Mouse (Mus musculus): ENCODE measurements around the gene Tmem139.
A peak's percentile ranks its signal among the peaks of the same experiment; 100 is the strongest.

The Tmem139 gene

DNA sequence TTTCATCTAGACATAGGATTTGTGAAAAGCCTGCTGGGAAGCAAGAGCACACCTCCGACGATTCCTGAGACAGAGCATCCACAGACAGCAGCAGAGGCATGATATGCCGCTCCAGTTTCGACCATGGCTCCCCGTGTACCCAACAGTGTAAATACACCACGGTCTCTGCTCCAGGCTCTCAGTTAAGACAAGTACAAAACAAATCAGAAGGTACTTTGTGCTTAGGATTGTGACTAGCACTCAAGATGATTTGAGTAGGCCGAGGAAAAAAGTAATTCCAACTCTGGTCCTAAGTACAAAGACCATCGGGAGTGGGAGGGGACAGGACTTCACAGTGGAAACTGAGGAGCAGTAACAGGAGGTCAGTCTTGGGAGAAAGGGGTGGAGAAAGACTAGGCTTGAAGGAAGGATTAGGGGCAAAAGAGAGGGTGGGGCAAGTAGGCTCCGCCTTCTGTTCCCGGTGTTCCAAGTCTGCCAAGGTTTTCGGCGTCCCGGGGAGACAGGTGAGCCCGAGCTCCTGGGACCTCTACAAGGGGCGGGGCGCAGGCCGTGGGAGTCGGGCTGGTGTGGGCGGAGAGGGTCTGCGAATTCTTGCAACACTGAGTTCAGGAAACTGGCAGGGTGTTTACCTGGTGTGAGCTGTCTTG, at the start of gene Tmem139:
Tmem139 (plus strand) TSS at position 447 of the 647 bp plus-strand sequence.
- no peak for ATAC-seq (ENCODE audit: insufficient number of reproducible peaks, low FRiP score, low TSS enrichment)

GRCm38 (mm10) chr6:42215028-42215427, 46.7 kb upstream of the Tmem139 start, which contains the start of gene Tas2r144:
Gene Tas2r144 (plus strand): TSS chr6:42215328.
- ATAC-seq (ENCODE audit: insufficient number of reproducible peaks, low FRiP score, low TSS enrichment), result no peak

GRCm38 (mm10) chr6:42222286-42222685, 39.5 kb upstream of the Tmem139 start:
- ATAC-seq (ENCODE audit: insufficient number of reproducible peaks, low FRiP score, low TSS enrichment), result 0 out of 2 replicates have a peak, but pooled peaks have one; percentile 31

- no peak for ATAC-seq (ENCODE audit: insufficient number of reproducible peaks, low FRiP score, low TSS enrichment)
Measured at GRCm38 (mm10) chr6:42225046-42225445, 36.7 kb upstream of the Tmem139 start.

- ATAC-seq (ENCODE audit: insufficient number of reproducible peaks, low FRiP score, low TSS enrichment), result peak; percentile 68
Measured at GRCm38 (mm10) chr6:42227240-42228101, 34.3 kb upstream of the Tmem139 start.

DNA sequence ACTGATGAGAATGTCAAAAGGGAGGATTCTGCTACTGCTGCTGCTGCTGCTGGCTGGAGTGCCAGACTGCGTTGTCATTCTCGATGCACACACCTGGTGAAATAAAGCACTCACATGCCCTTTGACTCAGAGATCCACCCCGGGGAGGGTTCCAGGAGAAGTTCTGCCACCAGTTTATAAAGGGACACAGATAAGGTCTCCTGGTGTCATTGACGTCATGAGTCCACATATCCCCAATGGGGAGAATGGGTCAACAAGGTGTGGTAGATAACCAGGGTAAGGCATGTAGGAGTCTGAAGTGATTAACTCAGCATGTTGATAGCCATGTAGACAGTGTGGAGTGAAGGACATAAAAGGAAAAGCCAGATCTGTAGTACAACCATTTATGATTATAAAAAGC, 32.2 kb upstream of the Tmem139 start:
- ATAC-seq (ENCODE audit: insufficient number of reproducible peaks, low FRiP score, low TSS enrichment), result no peak

GRCm38 (mm10) chr6:42231191-42231590, 30.6 kb upstream of the Tmem139 start:
- ATAC-seq (ENCODE audit: insufficient number of reproducible peaks, low FRiP score, low TSS enrichment), result no peak

- ATAC-seq (ENCODE audit: insufficient number of reproducible peaks, low FRiP score, low TSS enrichment), result no peak
Measured at GRCm38 (mm10) chr6:42237276-42237805, 24.4 kb upstream of the Tmem139 start.

GRCm38 (mm10) chr6:42241311-42242045, 20.3 kb upstream of the Tmem139 start:
- ATAC-seq (ENCODE audit: insufficient number of reproducible peaks, low FRiP score, low TSS enrichment), result no peak

DNA sequence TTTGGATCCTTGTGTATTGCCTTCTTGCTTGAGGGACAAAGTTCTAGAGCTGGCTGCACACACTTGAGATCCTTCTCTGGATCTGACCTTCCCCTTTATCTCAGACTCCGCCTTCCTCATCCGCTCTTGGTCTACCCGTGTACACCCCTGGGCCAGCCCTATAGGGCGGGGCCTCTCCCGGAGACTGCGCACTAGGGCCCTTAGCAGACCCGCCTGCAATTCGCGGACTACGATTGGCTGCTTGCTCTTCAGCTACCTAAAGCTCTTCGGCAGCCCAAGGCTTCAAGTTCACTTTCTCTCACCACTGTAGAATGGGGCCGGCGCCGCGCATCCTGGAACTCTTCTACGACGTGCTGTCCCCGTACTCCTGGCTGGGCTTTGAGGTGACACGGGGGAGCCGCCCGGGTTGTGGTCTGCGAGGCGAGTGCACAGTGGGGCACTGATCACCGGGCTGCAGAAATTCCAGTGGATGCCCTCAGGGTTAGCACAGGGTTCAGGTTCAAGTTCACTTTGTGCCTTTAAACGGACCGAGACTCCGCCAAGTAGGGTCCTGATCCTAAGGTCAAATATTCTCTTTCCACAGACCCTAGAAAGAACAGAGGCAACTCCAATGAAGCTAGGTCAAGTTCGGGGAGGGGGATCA, 15.9 kb upstream of the Tmem139 start, which contains the start of gene Gstk1:
Gstk1 (plus strand) TSS at position 225 of the 643 bp plus-strand sequence.
- peak; percentile 99 for ATAC-seq (ENCODE audit: insufficient number of reproducible peaks, low FRiP score, low TSS enrichment)

DNA sequence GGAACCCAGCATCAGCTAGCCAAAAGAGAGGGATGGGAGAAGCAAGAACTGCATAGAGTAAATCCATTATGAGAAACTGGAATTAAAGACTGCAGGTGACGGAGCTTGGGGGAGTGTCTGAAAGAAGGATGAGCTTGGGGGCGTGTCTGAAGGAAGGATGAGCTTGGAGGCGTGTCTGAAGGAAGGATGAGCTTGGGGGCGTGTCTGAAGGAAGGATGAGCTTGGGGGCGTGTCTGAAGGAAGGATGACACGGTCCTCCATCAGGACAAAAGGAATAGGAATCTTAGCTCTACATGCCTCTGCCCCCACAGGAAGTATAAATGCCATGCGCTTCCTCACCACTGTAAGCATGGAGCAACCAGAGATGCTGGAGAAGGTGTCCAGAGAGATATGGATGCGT, 14.6 kb upstream of the Tmem139 start:
- ATAC-seq (ENCODE audit: insufficient number of reproducible peaks, low FRiP score, low TSS enrichment), result no peak

DNA sequence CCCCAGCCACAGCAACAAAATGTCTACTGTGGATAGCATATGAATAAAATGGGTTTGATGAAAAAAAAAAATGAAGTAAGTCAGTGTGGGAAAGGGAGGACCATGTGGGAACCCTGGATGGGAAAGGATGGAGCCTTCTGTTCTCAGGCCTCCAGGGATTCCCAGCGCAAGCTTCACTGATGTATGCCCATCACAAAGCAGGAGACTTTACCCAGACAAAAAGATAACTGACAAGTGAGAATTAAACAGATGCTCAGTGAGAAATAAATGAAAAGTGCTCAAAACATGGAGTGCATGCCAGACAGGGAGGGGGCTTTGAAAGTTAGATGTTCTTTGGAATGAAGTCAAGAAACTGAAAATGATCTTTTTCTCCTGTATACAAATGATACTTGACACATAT, 13.8 kb upstream of the Tmem139 start:
- no peak for ATAC-seq (ENCODE audit: insufficient number of reproducible peaks, low FRiP score, low TSS enrichment)

- no peak for ATAC-seq (ENCODE audit: insufficient number of reproducible peaks, low FRiP score, low TSS enrichment)
Measured at GRCm38 (mm10) chr6:42251791-42252190, 10.0 kb upstream of the Tmem139 start.

DNA sequence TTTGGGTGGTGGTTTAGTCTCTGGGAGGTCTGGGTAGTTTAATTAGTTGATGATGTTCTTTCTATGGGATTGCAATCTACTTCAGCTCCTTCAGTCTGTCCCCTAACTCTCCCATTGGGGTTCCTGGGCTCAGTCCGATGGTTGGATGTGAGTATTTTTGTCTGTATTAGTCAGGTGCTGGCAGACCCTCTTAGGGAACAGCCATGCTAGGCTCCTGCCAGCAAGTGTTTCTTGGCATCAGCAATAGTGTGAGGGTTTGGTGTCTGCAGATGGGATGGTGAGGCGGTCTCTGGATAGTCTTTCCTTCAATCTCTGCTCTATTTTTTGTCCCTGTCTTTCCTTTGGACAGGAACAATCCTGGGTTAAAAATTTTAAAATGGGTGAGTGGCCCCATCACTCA, 8.7 kb upstream of the Tmem139 start:
- no peak for ATAC-seq (ENCODE audit: insufficient number of reproducible peaks, low FRiP score, low TSS enrichment)

- ATAC-seq (ENCODE audit: insufficient number of reproducible peaks, low FRiP score, low TSS enrichment), result 0 out of 2 replicates have a peak, but pooled peaks have one; percentile 26
Measured at GRCm38 (mm10) chr6:42257303-42257863, 4.4 kb upstream of the Tmem139 start.

DNA sequence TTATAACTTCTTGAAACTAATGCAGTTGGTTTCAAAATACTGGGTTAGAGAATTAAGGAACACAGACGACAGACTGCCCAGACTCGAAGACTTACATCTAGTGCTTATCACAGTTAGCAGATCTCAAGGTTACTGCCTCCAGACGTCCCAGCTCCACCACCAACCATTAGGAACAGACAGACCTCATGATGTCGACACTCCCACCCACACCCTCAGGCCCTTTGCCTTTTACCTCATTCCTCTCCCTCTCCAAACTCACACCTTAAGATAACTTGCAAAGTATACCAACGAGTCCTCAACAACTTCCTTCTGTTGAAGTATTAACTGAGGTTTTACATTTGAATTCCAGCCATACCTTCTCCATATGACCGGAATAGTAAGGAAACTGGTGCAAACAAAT, 1.3 kb upstream of the Tmem139 start:
- no peak for ATAC-seq (ENCODE audit: insufficient number of reproducible peaks, low FRiP score, low TSS enrichment)

GRCm38 (mm10) chr6:42264626-42265312, 3.0 kb downstream of the Tmem139 start, which contains the start of gene Casp2:
Gene Casp2 (plus strand): TSS chr6:42264985.
- ATAC-seq (ENCODE audit: insufficient number of reproducible peaks, low FRiP score, low TSS enrichment), result peak; percentile 98

- no peak for ATAC-seq (ENCODE audit: insufficient number of reproducible peaks, low FRiP score, low TSS enrichment)
Measured at GRCm38 (mm10) chr6:42265391-42266330, 3.9 kb downstream of the Tmem139 start.
